Comparison of ENCODE assay signal across 9 mouse cellular contexts in genomic region chr5:53048599-53048998, GRCm38 (mm10). TPM values are rescaled to one million over a fixed set of nuclear protein-coding genes. Genes with fewer than 3 reads are reported as not detected.
DNase-seq lines count a peak whose midpoint lies in the region; ATAC-seq lines count a peak whose summit lies in the region.
"Had no signal": no experiment of that assay in that cellular context is flagged by ENCODE, and none has a peak within 500 bp of the region (broad histone marks: within the 10 kb centered on the region; RNA-seq: fewer than 3 reads in every experiment).

No protein-coding gene starts in this region.

- peaks cover 27% of the 10 kb centered on the region for H3K27me3 ChIP-seq in heart, embryonic 14.5 days (ENCODE audit: control insufficient read depth, insufficient read depth, low read length)
- H3K27me3 ChIP-seq in embryonic facial prominence, embryonic 10.5 days (replicated peaks; ENCODE audit: low read depth, poor library complexity, severe bottlenecking) = peaks cover 46% of the 10 kb centered on the region
- peaks cover 8% of the 10 kb centered on the region for H3K27me3 ChIP-seq in hindbrain, embryonic 16.5 days (replicated peaks; ENCODE audit: control insufficient read depth, insufficient read depth, low read length)
- peaks cover 25% of the 10 kb centered on the region for H3K27me3 ChIP-seq in midbrain, embryonic 12.5 days

- no peaks in the 10 kb centered on the region for H3K36me3 ChIP-seq in heart, embryonic 14.5 days (ENCODE audit: control insufficient read depth, insufficient read depth, low read length)
- H3K36me3 ChIP-seq in embryonic facial prominence, embryonic 10.5 days (replicated peaks) = no peaks in the 10 kb centered on the region
- no peaks in the 10 kb centered on the region for H3K36me3 ChIP-seq in hindbrain, embryonic 16.5 days (ENCODE audit: control insufficient read depth, insufficient read depth, low read length)
- no peaks in the 10 kb centered on the region for H3K36me3 ChIP-seq in midbrain, embryonic 12.5 days

- intact Hi-C loops in heart, postnatal 36 days (cut with DNase I) = no loop called here

- peak overlapping the region; percentile 30 to 34; a peak in 3 of 4 replicates for H3K4me3 ChIP-seq in heart, embryonic 14.5 days (ENCODE audit: control insufficient read depth in 1 of 2, insufficient read depth in 1 of 2, low read depth in 1 of 2, low read length in 2 of 2)
- peak overlapping the region; percentile 58 for H3K4me3 ChIP-seq in embryonic facial prominence, embryonic 10.5 days
- H3K4me3 ChIP-seq in hindbrain, embryonic 16.5 days (ENCODE audit: low read length) = peak overlapping the region; percentile 39
- peak overlapping the region; percentile 34 for H3K4me3 ChIP-seq in midbrain, embryonic 12.5 days

- no peaks in the 10 kb centered on the region for H3K9me3 ChIP-seq in heart, embryonic 14.5 days (ENCODE audit: control insufficient read depth, low read length)
- no peaks in the 10 kb centered on the region for H3K9me3 ChIP-seq in embryonic facial prominence, embryonic 10.5 days
- H3K9me3 ChIP-seq in hindbrain, embryonic 16.5 days (ENCODE audit: control insufficient read depth, low read length) = no peaks in the 10 kb centered on the region
- no peaks in the 10 kb centered on the region for H3K9me3 ChIP-seq in midbrain, embryonic 12.5 days

- H3K4me1 ChIP-seq in heart, embryonic 14.5 days (ENCODE audit: control insufficient read depth in 2 of 2, insufficient read depth in 2 of 2, low read length in 2 of 2) = peaks cover 3 to 4% of the 10 kb centered on the region in 2 experiments; a peak in 2 of 4 replicates
- H3K4me1 ChIP-seq in embryonic facial prominence, embryonic 10.5 days = peaks cover 18% of the 10 kb centered on the region
- H3K4me1 ChIP-seq in hindbrain, embryonic 16.5 days (ENCODE audit: control insufficient read depth, insufficient read depth, low read depth, low read length) = peaks cover 5% of the 10 kb centered on the region
- peaks cover 5% of the 10 kb centered on the region; the same call in 1 of the 2 replicates for H3K4me1 ChIP-seq in midbrain, embryonic 12.5 days

- H3K9ac ChIP-seq in heart, embryonic 14.5 days (ENCODE audit: low read length) = no peak overlapping the region
- peak overlapping the region; percentile 59 for H3K9ac ChIP-seq in hindbrain, embryonic 16.5 days (ENCODE audit: low read depth, low read length)
- H3K9ac ChIP-seq in midbrain, embryonic 12.5 days (replicated peaks) = peak overlapping the region; percentile 32; the same call in 1 of the 2 replicates

- no peak overlapping the region for H3K27ac ChIP-seq in heart, embryonic 14.5 days (replicated peaks in 1 of 2; ENCODE audit: control insufficient read depth in 1 of 2, insufficient read depth in 1 of 2, low read depth in 2 of 2, low read length in 2 of 2)
- H3K27ac ChIP-seq in embryonic facial prominence, embryonic 10.5 days (replicated peaks) = no peak overlapping the region
- H3K27ac ChIP-seq in hindbrain, embryonic 16.5 days (ENCODE audit: low read depth, low read length) = no peak overlapping the region
- no peak overlapping the region for H3K27ac ChIP-seq in midbrain, embryonic 12.5 days (replicated peaks)

- no peak for ATAC-seq in heart, embryonic 14.5 days (ENCODE audit: insufficient number of reproducible peaks, insufficient read depth, low FRiP score, low read depth)
- peak; percentile 10; the same call in 1 of the 2 replicates for ATAC-seq in hindbrain, embryonic 16.5 days
- ATAC-seq in midbrain, embryonic 12.5 days (ENCODE audit: low FRiP score, low read depth) = 0 out of 2 replicates have a peak, but pooled peaks have one; percentile 19

- H3K4me2 ChIP-seq in heart, embryonic 14.5 days (ENCODE audit: low read length) = peak overlapping the region; percentile 72
- peak overlapping the region; percentile 83 for H3K4me2 ChIP-seq in hindbrain, embryonic 16.5 days (ENCODE audit: low read length)
- H3K4me2 ChIP-seq in midbrain, embryonic 12.5 days (replicated peaks) = peak overlapping the region; percentile 56

- WGBS in heart, embryonic 14.5 days = 44% methylated on average over 4 of the region's 4 CpGs
- 25% methylated on average over 4 of the region's 4 CpGs for WGBS in embryonic facial prominence, embryonic 10.5 days
- 42% methylated on average over 4 of the region's 4 CpGs for WGBS in hindbrain, embryonic 16.5 days
- WGBS in midbrain, embryonic 12.5 days = 20% methylated on average over 4 of the region's 4 CpGs

- no peak for DNase-seq in heart, postnatal 36 days
- peak; percentile 9 for DNase-seq in embryonic facial prominence, embryonic 10.5 days (ENCODE audit: low spot score)
- no peak for DNase-seq in natural killer cell, adult 2 months (ENCODE audit: low spot score in 2 of 2)
- DNase-seq in layer of hippocampus, adult 11-12 months (ENCODE audit: low spot score) = no peak
- DNase-seq in adrenal gland, adult 2 months = no peak
- DNase-seq: adrenal gland, postnatal 10 days had no signal

RNA-seq across cellular contexts. Expression of gene Slc34a2, which starts 10.7 kb away (rescaled TPM):
- not detected in 2 replicates for polyA plus RNA-seq in heart, embryonic 14.5 days (2014; fragmentation: Nextera tagmentation; extraction: Ambion mirVana)
- total RNA-seq in heart, postnatal 36 days (2021) = under 1 TPM in 1 of 2 experiments, not detected in 1; 0.05 TPM
- polyA plus RNA-seq in embryonic facial prominence, embryonic 10.5 days (2016; fragmentation: Nextera tagmentation; extraction: Ambion mirVana) = 0.05 TPM in 1 of 2 replicates, not detected in the other
- 0.06 and 0.37 TPM in 2 replicates for polyA plus RNA-seq in hindbrain, embryonic 16.5 days (2015; fragmentation: Nextera tagmentation; extraction: Ambion mirVana)
- not detected in 2 replicates for polyA plus RNA-seq in midbrain, embryonic 12.5 days (2016; fragmentation: Nextera tagmentation; extraction: Ambion mirVana)
- under 1 TPM in 1 of 2 experiments, not detected in 1; 0.17 TPM for total RNA-seq in adrenal gland, adult 2 months (2021)
- polyA plus RNA-seq in adrenal gland, adult 2 months (2012; rRNA removed) = 0.06 TPM in 1 of 2 replicates, not detected in the other
